Mouse (Mus musculus): Measurements from ENCODE around the gene Vmo1.

- TF ChIP-seq UBTF (IDR thresholded peaks at IDR 0.05; ENCODE audit: borderline replicate concordance, insufficient read depth, low read depth, low read length) (no peak), GATA1 (IDR thresholded peaks at IDR 0.05; ENCODE audit: low read depth, low read length) (no peak), TAL1 (IDR thresholded peaks at IDR 0.05; ENCODE audit: low read length) (no peak), ZKSCAN1 (IDR thresholded peaks at IDR 0.05; ENCODE audit: low read depth, low read length) (no peak), MAX (IDR thresholded peaks at IDR 0.05; ENCODE audit: low read length) (no peak; the same call in 1 of the 2 replicates), JUND (IDR thresholded peaks at IDR 0.05; ENCODE audit: low read depth, low read length) (no peak), MAFK (IDR thresholded peaks at IDR 0.05; ENCODE audit: borderline replicate concordance, low read depth, low read length) (no peak), CTCF (IDR thresholded peaks at IDR 0.05 in 2 of 3, conservative IDR thresholded peaks at IDR 0.05 in 1 of 3; ENCODE audit: control insufficient read depth in 1 of 3, insufficient read depth in 1 of 3, low read depth in 2 of 3, low read length in 3 of 3, poor library complexity in 1 of 3, severe bottlenecking in 1 of 3) (no peak)
Observed at GRCm38 (mm10) chr11:70472716-70473115, 41.7 kb downstream of the Vmo1 start.

All from MEL (cell line).